Mouse (Mus musculus) heart, adult 18-20 months (tissue): ENCODE results near the gene Vmn1r9. TPM values are rescaled to one million over a fixed set of nuclear protein-coding genes. Genes with fewer than 3 reads are reported as not detected.
"Not testable (repeated sequence)": the region's sequence is repeated elsewhere in the genome, so short reads cannot be mapped to it uniquely, and the experiment has no call there.

Source experiments
- DNase-seq, 2 experiments: peaks; one replicate each; pipeline ENCODE4 v3.0.0; 2021 to 2022; ENCODE audit warnings: mixed read lengths in 1 of 2
- long read RNA-seq, 2 experiments: library from polyadenylated mRNA; stranded (forward); transcript quantifications; one replicate each; pipeline ENCODE4 v2.0.0; 2021
- total RNA-seq, 2 experiments: library from RNA; stranded (reverse); gene quantifications; 2 replicates each; pipeline ENCODE4 v1.2.3; 2021

The Vmn1r9 gene
- total RNA-seq: not detected
- long read RNA-seq, experiment 1: 0 reads
- long read RNA-seq, experiment 2: 0 reads

DNA sequence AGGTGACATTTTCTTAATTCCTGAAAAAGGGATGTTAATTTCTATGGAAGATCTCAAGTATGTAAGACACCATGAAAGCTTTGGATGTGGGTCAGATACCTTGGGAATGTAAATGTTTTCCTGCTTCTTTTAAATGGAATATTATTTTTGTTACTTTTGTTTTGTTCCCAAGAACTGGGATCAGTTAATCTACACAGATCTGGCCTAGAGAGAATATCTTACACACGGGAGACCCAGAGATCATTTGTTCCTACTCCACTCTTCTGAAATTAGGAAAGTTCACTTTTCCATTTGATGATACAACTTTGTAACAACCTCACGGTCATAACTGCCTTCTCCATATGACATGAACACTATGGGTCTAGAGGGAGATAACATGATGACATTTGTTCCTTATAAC, at the start of gene Vmn1r9:
Vmn1r9 (plus strand) TSS at position 301 of the 400 bp plus-strand sequence.
- no peak for DNase-seq

DNA sequence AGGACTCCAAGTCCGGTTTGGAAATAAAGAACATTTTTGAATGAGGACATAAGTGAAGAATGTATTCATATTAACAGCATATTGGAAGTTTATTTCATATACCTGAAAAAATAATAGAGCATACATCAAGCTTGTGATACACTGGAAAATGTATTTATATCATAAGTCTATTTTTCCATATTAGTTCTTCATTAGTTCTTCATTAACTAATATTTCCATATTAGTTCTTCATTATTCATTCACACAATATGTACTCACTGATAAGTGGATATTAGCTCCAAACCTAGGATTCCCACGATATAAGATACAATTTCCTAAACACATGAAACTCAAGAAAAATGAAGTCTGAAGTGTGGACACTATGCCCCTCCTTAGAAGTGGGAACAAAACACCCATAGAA, 41.4 kb upstream of the Vmn1r9 start, which contains the start of gene Vmn1r7:
Vmn1r7 (minus strand) TSS at position 101 of the 400 bp plus-strand sequence.
- DNase-seq: not testable (repeated sequence)

DNA sequence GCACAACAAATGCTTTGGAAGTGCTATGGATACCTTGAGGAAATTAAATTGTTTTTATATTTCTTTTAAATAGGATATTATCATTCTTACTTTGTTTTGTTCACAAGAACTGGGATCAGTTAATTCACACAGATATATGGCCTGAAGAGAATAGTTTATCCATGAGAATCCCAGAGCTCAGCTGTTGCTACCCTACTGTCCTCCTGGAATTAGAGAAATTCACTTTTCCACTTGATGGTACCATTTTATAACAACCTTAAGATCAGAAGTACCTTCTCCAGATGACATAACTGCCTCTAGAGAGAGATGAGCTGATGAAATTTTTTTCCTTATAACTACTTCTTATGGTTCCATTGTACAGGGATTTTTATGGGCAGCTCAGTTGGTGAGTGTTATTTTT, 34.6 kb upstream of the Vmn1r9 start, which contains the start of gene Vmn1r8:
Vmn1r8 (plus strand) TSS at position 301 of the 400 bp plus-strand sequence.
- no peak for DNase-seq

DNA sequence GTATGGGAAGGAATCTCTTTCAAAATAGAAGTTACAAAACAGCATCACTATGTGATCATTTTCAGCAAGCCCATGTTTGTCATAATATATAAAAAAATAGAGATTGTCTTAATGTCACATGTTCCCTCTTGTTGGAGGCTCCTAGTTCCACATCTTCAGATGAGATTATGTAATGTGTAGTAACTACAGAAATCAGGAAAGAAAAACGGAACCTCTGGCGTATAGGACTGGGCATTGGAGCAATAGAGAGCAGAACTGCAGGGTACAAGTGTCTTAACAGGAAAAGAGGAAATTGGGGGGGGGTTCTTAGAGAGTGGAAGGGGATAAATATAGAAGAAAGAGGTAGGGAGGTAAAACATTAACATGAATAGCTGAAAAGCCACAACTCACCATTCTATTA, 31.9 kb upstream of the Vmn1r9 start:
- no peak for DNase-seq

DNA sequence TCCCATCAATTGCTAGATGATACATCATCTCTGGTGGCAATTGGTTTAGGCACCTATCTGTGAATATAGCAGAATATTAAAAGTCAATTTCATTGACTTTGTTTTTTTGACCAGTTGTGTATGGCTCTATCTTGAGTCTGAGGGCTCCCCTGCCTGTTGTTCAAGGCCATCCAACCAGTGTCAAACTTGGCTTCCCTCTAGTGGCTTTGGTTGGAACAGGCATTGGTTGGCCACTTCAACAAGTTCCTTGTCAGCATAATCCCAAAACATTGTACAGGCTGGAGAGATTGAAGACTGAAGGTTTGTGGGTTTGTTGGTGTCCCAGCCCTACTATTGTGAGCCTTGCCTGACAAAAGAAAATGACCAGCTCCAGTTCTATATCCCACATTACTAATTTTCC, 2.9 kb upstream of the Vmn1r9 start:
- peak; percentile 2 to 14 for DNase-seq

DNA sequence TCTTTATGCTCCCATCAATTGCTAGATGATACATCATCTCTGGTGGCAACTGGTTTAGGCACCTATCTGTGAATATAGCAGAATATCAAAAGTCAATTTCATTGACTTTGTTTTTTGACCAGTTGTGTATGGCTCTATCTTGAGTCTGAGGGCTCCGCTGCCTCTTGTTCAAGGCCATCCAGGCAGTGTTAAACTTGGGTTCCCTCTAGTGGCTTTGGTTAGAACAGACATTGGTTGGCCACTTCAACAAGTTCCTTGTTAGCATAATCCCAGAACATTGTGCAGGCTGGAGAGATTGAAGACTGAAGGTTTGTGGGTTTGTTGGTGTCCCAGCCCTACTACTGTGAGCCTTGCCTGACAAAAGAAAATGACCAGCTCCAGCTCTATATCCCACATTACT, 39.8 kb downstream of the Vmn1r9 start:
- no peak for DNase-seq

DNA sequence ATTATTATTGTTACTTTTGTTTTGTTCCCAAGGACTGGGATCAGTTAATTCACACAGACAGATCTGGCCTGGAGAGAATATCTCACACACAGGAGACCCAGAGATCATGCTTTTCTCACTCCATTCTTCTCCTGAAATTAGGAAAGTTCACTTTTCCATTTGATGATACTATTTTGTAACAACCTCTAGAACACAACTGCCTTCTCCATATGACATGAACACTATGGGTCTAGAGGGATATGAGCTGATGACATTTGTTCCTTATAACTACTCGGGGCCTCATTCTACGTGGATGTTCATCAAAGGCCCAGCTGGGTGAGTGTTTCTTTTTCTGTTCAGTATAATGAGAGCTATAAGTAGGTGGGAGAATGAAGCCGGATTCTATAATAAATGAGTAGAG, 42.6 kb downstream of the Vmn1r9 start, which contains the start of gene Vmn1r10:
Vmn1r10 (plus strand) TSS at position 301 of the 400 bp plus-strand sequence.
- DNase-seq: no peak

Other genes starting within 250 kb of the Vmn1r9 start
- gene Fkbp9, start 234.7 kb upstream of the Vmn1r9 start, total RNA-seq: 10 to 100 TPM; 90.3 to 90.9 TPM
- 10 to 100 TPM; 77.4 to 91.0 TPM for gene Nt5c3, start 142.9 kb upstream of the Vmn1r9 start, total RNA-seq
- gene Vmn1r4, start 142.8 kb upstream of the Vmn1r9 start, total RNA-seq: under 1 TPM in 1 of 2 experiments, not detected in 1; 0.18 TPM
- gene Vmn1r5, start 96.5 kb upstream of the Vmn1r9 start, total RNA-seq: not detected
- not detected for gene Vmn1r6, start 69.5 kb upstream of the Vmn1r9 start, total RNA-seq
- gene Vmn1r7, start 41.5 kb upstream of the Vmn1r9 start, total RNA-seq: not detected
- not detected for gene Vmn1r8, start 34.5 kb upstream of the Vmn1r9 start, total RNA-seq
- not detected for gene Vmn1r10, start 42.7 kb downstream of the Vmn1r9 start, total RNA-seq
- not detected for gene Vmn1r11, start 66.7 kb downstream of the Vmn1r9 start, total RNA-seq
- not detected for gene Vmn1r12, start 90.1 kb downstream of the Vmn1r9 start, total RNA-seq
- not detected for gene Vmn1r13, start 136.5 kb downstream of the Vmn1r9 start, total RNA-seq
- gene Vmn1r14, start 164.9 kb downstream of the Vmn1r9 start, total RNA-seq: not detected
- gene Vmn1r15, start 191.2 kb downstream of the Vmn1r9 start, total RNA-seq: not detected